Mouse (Mus musculus): ENCODE results near the gene Sbno2.

GRCm38 (mm10) chr10:80114341-80115284, 9.2 kb upstream of the Sbno2 start:
- TF ChIP-seq CTCF (conservative IDR thresholded peaks at IDR 0.05; ENCODE audit: insufficient read depth, insufficient read length, low read depth, low read length) (peak; percentile 95), POLR2A (IDR thresholded peaks at IDR 0.05; ENCODE audit: low read depth, low read length) (no peak)

Data from kidney, adult 2 months (tissue).